Mouse (Mus musculus) gastrocnemius, postnatal 14 days (tissue): ENCODE data around the gene Eed. TPM values are rescaled to one million over a fixed set of nuclear protein-coding genes. Genes with fewer than 3 reads are reported as not detected.

Source experiments
- DNase-seq: peaks from one replicate; pipeline ENCODE4 v3.0.0; 2021; ENCODE audit warnings: mixed read lengths
- intact Hi-C: fragments of 180-260 bp; cut with DNase I; formaldehyde crosslinking; loops from one replicate; pipeline ENCODE4 v1.15.1; 2025; ENCODE audit warnings: low total_unique reads
- total RNA-seq, 2 experiments: library from RNA; stranded (reverse); gene quantifications; 2 replicates each; pipeline ENCODE4 v1.2.3; 2021

The Eed gene
- total RNA-seq, 2 experiments from 2014 or later, result 19.1 to 26.6 TPM

GRCm38 (mm10) chr7:89993091-89993490 lies 12.3 kb upstream of the Eed start:
- intact Hi-C loops, result no loop called here
- no peak for DNase-seq

DNA sequence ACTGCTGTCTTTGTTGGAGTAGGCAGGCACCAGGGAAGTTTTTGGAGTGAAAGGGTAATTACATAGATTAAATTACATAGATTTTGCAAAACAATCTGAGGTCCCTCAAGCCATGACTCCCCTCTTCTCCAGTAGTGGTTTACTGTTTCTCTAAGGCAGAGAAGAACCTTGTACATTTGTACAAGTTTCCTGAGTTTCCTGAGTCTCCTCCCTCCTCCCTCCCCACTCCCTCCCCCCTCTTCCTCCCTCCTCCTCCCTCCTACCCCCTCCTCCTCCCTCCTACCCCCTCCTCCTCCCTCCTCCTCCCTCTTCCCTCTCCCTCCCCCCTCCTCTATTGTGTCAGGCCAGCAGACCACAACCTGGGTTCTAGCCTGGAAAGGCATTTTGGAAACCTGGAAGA lies 3.6 kb upstream of the Eed start:
- intact Hi-C loops, result no loop called here
- no peak for DNase-seq

GRCm38 (mm10) chr7:89983441-89983840 lies 2.7 kb upstream of the Eed start:
- DNase-seq, result no peak
- intact Hi-C loops, result no loop called here

- intact Hi-C loops, result no loop called here
- DNase-seq, result no peak
These were observed 774 bp upstream of the Eed start for GRCm38 (mm10) chr7:89981557-89981956.

DNA sequence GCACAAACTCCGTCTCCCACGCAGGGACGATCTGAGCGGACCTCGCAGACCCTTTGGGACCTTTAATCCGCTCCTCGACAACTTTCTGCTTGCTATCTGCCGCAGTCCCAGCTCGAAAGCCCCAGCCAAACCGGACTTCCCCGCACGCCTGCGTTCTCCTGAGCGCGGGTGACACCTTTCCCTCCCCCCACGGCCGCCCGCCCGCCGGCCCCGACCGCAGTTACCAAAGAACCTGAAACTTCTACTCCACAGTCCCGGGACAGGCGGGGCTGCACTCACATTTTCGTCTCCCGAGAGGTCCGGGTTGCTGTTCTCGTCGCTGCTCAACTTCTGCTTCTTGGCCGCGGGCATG lies 674 bp downstream of the Eed start:
- intact Hi-C loops, result no loop called here
- DNase-seq, result no peak

DNA sequence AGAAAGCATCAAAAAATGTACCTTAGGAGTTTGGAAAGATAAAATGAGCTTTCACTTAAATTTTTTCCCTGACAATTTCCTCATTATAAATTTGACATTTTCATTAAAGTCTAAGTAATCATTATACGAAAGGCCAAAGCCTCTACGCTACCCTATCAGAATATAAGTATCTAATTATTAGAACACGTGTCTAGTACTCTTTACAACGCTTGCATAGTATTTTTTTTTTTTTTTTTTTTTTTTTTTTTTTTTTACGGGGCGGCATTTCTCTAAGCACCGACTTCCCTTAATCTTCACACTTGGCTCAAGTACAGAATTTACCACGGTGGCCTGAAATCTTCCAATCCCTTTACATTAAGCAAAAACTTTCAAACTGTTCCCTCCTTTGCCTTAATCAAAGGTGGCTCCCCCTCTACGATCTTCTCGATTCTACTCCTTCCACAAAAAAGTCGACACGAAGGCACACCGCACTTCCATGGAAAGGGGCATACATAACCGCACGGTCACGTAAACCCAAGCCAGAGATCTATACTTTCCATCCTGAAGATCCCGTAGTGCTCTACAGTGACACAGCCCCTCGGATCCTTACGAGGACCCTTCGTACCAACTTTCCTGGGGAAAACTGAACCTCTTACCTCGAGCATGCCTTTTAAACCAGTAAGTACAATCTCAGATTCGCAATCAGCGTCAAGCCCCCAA lies 1.2 kb downstream of the Eed start:
- intact Hi-C loops, result no loop called here
- no peak for DNase-seq

DNA sequence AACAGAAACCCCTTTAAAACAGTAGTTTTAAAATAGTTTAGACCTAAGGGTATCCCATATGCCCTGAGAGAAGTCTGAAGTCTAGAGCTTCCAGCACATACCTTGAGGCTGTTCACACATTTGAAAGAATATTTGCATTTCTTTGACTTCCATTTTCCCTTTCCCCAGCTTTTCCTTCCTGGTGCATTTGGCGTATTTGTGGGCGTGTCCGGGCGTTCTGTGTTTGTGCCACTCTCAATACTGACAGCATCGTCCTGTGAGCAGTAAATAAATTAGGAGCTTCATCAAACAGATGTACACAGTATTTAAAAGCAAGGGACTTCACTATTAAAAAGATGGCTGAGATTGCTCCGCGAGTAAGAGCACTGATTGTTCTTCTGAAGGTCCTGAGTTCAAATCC lies 4.0 kb downstream of the Eed start:
- no peak for DNase-seq
- intact Hi-C loops, result no loop called here

- intact Hi-C loops, result no loop called here
- no peak for DNase-seq
These were observed 5.2 kb downstream of the Eed start for GRCm38 (mm10) chr7:89975571-89975970.

- no peak for DNase-seq
- intact Hi-C loops, result no loop called here
These were observed 13.5 kb downstream of the Eed start for GRCm38 (mm10) chr7:89967235-89967634.

DNA sequence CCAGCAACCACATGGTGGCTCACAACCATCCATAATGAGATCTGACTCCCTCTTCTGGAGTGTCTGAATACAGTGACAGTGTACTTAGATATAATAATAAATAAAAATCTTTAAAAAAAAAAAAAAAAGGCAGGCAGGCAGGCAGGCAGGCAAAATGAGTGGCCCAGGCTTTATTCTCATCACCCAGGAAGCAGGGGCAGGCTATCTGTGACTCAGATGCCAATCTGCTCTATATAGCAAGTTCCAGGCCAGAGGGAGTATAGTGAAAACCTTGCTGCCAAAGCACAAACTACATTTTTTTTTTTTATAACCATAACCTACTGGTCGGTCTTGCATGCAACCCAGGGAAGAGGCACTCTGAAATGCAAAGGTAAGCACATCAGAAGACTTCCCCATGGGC lies 14.0 kb downstream of the Eed start:
- no peak for DNase-seq
- intact Hi-C loops, result no loop called here

GRCm38 (mm10) chr7:89963135-89963534 lies 17.6 kb downstream of the Eed start:
- intact Hi-C loops, result no loop called here

DNA sequence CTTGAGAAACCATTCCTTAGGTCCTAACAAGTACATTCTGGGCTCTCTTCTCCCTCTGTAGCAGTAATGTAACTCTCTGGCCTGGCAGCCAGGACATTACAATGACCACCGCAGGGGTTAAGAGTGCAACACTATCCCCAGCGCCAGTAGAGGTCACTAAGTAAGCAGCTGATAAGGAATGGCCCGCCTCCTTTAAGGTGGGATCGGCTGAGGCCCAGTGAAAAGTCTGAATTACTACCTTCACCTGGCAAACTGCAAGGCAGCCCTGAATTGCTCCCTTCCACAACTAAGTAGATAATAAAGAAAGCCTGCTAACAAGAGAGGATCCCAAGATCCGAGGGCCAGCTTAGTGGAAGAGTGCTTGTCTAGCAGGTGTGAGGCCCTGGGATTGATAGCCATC lies 23.5 kb downstream of the Eed start:
- intact Hi-C loops, result no loop called here
- DNase-seq, result no peak

More at GRCm38 (mm10) chr7:89963135-89963534, 17.6 kb downstream of the Eed start:
- DNase-seq, result no peak

GRCm38 (mm10) chr7:89954261-89954660 lies 26.5 kb downstream of the Eed start:
- DNase-seq, result no peak
- intact Hi-C loops, result no loop called here

DNA sequence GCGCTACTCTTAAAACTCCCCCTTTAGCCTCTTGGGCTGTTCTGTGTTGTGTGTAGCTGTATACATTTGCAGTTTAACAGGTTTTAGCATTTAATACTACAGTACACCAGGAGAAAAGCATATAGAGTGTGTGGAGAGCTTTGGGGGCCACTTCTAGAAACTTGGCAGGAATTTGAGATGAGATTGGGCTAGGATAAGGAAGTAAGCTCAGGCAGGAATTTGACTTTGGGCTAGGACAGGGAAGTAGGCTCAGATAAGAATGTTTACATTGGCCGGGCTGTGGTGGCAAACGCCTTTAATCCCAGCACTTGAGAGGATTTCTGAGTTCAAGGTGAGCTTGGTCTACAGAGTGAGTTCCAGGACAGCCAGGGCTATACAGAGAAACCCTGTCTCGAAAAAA lies 31.4 kb downstream of the Eed start:
- no peak for DNase-seq
- intact Hi-C loops, result no loop called here

DNA sequence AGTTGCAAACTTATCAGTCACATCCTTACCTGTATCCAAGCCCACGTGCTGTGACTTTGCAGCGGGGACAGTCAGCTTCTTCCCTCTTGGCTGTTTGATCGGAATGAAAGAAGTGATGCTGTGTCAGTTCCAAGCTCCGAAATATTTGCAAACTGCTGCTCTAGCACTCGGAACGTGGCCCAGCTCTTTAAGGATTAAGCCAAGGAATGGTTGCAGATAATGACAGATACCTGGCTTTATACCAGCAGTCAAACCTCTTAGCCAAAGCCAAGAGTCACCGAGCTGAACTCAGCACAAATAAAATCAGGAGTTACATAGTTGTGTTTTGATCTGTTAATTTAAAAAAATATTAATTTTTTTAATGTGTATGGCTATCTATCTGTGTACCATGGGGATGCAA lies 32.8 kb downstream of the Eed start:
- intact Hi-C loops, result no loop called here
- peak; percentile 24 for DNase-seq

GRCm38 (mm10) chr7:89940571-89941463 lies 40.0 kb downstream of the Eed start, which contains the start of gene Hikeshi:
TSS of gene Hikeshi (minus strand) at chr7:89941204.
- intact Hi-C loops, result no loop called here
- DNase-seq, result peak; percentile 93

GRCm38 (mm10) chr7:89939497-89940353 lies 41.1 kb downstream of the Eed start:
- intact Hi-C loops, result no loop called here
- DNase-seq, result no peak

DNA sequence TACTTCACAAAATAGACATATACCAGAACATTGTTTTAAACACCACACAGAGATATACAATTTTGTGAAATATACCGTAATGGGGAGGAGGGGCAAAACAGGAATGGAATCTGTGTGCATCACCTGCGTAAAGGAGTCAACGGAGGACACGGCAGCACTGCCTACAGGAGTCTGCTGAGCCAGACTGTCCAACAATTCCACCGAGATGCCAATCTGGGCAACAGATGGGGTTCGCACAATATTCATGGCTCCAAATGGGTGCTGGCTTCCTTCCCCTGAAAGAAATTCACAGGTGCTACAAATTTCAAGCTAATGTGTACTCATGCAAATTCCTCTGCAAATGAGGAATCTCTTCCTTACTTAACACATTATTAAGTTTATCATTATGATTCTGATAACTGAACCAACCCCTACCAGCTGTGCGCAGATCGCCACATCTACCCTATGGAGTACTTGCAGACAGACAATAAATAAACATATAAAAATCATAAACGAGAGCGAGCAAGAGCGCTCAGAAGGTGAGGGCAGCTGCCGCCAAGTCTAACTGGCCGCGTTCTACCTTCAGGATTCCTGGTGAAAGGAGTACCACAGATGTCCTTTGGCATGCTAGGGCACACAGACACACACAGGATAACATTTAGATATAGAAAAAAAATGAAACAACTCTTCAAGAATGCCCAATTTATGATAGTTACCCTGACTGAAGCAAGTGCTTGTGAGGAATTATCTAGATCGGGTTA lies 57.2 kb downstream of the Eed start:
- no peak for DNase-seq

DNA sequence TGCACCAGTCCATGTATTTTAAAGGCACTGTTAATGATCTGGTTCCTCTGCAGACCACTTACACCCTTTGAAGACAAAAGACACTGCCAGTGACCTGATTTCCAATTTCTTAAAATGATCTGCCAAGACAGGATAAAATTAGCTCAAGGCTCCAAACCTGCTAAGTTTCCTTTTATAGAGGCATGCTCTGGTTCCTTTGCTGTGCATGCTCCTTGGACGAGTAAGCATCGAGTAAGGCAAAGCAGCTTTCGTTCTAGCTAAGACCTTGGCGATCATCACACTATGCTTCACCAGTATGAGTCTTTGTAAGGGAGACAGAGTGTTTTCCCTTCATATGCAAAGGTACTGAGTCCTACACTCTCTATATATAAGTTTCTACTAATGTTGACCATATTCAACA lies 63.0 kb downstream of the Eed start:
- intact Hi-C loops, result no loop called here
- DNase-seq, result no peak

More for the DNA sequence above, 57.2 kb downstream of the Eed start:
- intact Hi-C loops, result no loop called here
